Mouse (Mus musculus) ES-Bruce4 (cell line): ENCODE results near the gene Lims1.

Source experiments
- CTCF ChIP-seq: IDR thresholded peaks from one replicate; pipeline ENCODE4 v1.8.1; 2011; ENCODE audit warnings: low read depth, low read length
- EP300 ChIP-seq: IDR thresholded peaks from 2 replicates; pipeline ENCODE4 v1.6.1; 2011; ENCODE audit warnings: low read depth, low read length; ENCODE audit not compliant: insufficient read depth
- POLR2A ChIP-seq: IDR thresholded peaks from one replicate; pipeline ENCODE4 v1.8.1; 2011; ENCODE audit warnings: low read length; ENCODE audit not compliant: insufficient read depth

- TF ChIP-seq POLR2A (no peak), CTCF (no peak), EP300 (no peak)
Measured at GRCm38 (mm10) chr10:58418290-58418971, 95.2 kb downstream of the Lims1 start.
